Mouse (Mus musculus) cerebellum, postnatal 14 days (tissue): ENCODE measurements around the gene Postn.

Experiments
- DNase-seq, 2 experiments: peaks; one replicate each; pipeline ENCODE4 v3.0.0; 2021; ENCODE audit warnings: mixed read lengths in 2 of 2

Gene Postn

GRCm38 (mm10) chr3:54360897-54361296 is at the start of gene Postn:
Gene Postn, plus strand, starts transcription at chr3:54361109.
- DNase-seq, result no peak

DNA sequence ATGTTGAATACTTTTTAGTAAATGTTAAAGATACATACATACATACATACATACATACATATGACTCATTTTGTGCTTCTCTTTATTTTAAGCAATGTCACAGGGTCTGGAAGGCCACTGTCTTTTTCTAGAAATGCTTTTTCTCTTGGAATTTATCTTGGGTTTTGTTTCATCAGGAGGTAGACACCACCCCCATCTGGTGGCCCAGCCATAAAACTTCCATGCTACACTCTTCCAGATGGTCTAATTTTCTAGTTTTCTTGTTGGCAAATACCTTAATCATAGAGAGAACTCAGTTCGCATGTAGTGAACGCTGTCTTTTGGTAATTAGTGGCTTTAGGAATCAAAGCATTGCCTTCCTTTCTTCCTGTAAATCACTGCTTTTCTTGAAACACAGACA is 46.9 kb upstream of the Postn start:
- peak in 1 of 2 experiments; percentile 7 for DNase-seq

DNA sequence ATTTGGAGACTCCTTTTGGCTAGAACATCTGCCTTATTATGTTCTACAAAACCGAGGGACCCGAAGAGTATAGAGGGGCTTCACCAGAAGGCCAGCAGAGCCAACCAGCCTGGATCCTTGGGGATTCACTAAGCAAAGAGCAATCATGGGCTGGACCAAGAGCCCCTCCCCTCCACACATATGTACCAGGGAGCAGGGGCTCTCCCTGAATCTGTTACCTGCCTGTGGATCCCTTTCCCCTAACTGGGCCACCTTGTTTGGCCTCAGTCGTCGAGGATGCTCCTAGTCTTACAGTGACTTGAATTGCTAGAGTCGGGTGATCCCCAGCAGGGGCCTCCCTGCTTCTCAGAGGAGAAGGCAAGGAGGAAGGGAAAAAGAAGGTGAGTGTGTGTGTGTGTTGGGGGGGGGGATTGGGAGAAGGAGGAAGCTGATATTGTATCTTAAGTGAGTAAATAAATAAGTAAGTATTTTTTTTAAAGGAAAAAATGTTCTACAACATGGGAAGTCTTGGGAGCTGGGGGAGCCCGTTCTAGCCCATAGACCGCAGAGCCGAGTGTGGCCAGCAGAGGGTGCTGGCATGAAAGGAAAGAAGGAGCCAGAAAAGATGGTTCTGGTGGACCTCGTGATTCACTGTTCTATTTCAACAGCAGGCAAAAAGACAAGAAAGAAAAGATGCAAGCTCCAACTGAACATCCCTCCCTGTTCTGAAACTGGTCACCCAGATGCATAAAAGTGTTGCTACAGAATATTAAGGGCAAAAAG is 7.8 kb upstream of the Postn start:
- peak; percentile 76 to 85 for DNase-seq

GRCm38 (mm10) chr3:54357561-54357960 is 3.3 kb upstream of the Postn start:
- no peak for DNase-seq

GRCm38 (mm10) chr3:54358463-54359189 is 2.3 kb upstream of the Postn start:
- peak in 1 of 2 experiments; percentile 4 for DNase-seq

DNA sequence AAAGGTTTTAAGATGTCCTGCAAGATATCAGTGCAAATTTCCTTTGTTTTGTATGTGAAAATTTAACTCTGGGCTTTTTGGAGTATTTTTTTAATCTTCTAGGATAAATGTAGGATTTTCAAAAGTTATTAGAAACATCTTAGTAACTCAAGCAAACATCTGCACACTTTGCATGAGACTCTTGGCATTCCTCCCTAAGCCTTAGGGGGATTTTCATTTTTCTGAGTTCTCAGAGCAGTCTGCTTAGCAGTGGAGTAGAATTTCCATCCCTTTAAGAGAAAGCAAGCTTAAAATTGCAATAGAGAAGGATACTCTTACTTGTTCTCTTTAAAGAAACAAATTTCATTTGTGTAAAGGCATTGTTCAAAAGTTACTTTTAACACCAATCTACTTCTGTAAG is 747 bp downstream of the Postn start:
- no peak for DNase-seq

- no peak for DNase-seq
These were observed 10.1 kb downstream of the Postn start for GRCm38 (mm10) chr3:54371015-54371414.

- no peak for DNase-seq
These were observed 11.7 kb downstream of the Postn start for GRCm38 (mm10) chr3:54372625-54373024.

DNA sequence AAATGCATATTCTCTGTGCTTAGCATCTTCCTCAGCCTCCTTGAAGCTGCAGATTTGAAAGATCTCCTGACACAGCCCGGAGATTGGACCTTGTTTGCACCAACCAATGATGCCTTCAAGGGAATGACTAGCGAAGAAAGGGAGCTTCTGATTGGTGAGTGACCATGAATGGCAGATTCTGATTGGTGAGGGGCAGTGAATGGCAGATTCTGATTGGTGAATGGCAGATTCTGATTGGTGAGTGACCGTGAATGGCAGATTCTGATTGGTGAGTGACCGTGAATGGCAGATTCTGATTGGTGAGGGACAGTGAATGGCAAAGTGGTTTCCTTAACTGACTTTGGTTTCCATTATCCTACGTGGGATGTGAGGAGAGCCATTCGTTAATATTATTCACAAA is 15.1 kb downstream of the Postn start:
- DNase-seq, result no peak

DNA sequence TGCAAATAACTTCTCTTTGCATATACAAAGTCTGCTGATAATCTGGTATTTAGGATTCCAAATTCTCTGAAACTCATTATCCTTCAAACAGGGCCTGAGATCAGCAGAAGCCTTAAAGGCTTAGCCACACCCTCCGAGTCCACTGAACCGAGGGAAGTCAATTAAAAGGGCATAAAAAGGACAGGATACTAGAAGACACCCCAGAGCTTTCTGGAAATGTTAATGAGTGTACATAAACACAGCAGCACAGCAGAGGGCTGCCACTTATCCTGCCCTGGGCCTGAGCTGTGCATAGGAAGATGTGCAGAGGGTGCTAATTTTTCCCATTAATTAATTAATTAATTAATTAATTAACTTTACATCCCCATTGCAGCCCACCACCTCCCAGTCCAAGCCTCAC is 16.7 kb downstream of the Postn start:
- no peak for DNase-seq

- DNase-seq, result no peak
These were observed 17.2 kb downstream of the Postn start for GRCm38 (mm10) chr3:54378135-54378534.

DNA sequence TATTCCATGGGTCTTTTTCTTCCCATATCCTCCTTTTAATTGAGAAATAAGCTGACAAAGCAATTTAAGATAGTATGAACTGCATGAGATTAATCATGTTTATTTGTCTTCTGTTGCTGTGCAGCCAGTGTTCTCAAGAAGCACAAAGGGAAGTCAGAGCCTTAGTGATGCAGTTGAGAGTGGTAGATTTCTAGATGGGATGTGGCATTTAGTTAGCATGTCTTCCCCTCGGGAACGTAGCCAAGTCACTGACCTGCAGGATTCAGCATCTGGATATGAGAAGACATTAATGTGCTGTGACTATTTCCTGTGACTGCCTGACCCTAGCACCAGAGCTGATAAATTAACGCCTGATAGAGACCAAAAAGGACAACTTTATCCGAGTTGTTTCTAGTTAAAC is 19.1 kb downstream of the Postn start:
- DNase-seq, result no peak

- DNase-seq, result no peak
These were observed 38.4 kb downstream of the Postn start for GRCm38 (mm10) chr3:54399321-54399720.

DNA sequence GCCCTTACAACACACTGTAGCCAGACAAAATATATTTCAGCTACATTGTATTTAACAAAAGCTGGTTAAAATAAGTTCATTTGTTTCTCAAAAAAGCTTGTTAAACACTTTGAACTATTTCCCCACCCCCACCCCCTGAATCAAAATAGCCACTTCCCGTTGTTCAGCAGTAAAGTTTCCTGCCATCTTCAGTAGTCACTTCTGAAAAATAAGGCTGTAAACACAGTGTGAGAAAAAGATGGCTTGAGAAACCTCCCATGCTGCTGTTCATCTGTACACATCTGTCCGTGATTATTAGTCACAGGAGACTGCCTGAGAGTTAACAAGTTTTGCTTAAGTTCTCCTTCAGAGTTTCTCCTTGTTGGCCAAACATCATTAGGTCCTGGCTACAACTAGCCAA is 39.0 kb downstream of the Postn start:
- no peak for DNase-seq

DNA sequence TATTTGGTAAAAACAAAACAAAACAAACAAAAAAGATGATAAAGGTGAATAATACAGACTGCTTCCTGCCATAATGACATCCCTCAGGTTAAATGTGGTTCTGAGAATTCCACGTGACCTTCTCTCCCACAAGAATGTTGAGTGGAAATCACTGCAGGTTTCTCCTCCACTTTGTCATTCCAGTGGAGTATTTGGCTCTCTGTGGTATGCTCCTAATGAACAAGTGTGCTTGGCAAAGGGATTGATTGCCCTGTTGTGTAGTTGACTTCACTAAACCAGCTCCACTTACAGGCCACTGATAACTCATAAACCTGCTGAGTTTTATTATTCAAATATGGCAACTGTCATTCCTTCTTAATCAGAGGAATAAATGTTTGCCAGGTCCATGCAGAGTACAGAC is 39.7 kb downstream of the Postn start:
- no peak for DNase-seq

GRCm38 (mm10) chr3:54401706-54402105 is 40.8 kb downstream of the Postn start:
- no peak for DNase-seq

DNA sequence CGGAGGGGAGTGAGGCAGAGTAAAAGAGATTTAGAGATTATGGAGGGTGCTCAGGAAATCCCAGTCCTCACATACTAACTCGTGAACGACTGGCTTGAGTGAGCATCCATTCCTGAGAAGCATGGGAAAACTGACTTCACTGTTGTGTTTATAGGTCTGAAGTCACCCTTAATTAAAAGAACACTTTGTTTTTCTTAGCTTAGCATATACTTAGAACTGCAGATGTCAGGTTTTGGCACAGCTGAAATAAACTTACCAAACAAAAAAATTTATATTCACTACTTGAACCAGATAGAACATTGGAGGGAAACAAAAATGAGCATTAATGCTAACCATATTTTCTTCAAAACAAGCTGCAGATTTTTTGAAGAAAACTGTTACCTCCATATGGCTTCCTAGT is 42.9 kb downstream of the Postn start:
- DNase-seq, result no peak

DNA sequence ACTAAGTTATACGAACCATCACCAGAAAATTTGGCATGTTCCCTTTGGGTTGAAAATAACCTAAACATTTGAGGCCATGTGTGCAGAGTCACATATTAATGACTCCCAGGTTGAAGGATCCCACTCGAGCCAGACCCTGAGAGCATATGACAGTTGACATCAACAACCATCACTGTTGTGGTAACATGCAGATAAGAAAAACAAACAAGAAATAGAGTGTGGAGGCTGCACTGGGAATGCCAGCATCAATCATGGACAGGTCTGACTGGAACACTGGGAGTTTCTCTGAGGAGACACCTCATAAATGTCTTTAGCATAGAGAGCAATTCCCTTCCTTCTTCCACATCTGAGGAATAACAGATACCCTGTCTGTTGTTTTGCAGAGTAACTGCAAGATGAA is 45.7 kb downstream of the Postn start:
- DNase-seq, result no peak

GRCm38 (mm10) chr3:54411052-54411451 is 50.1 kb downstream of the Postn start:
- DNase-seq, result no peak

DNA sequence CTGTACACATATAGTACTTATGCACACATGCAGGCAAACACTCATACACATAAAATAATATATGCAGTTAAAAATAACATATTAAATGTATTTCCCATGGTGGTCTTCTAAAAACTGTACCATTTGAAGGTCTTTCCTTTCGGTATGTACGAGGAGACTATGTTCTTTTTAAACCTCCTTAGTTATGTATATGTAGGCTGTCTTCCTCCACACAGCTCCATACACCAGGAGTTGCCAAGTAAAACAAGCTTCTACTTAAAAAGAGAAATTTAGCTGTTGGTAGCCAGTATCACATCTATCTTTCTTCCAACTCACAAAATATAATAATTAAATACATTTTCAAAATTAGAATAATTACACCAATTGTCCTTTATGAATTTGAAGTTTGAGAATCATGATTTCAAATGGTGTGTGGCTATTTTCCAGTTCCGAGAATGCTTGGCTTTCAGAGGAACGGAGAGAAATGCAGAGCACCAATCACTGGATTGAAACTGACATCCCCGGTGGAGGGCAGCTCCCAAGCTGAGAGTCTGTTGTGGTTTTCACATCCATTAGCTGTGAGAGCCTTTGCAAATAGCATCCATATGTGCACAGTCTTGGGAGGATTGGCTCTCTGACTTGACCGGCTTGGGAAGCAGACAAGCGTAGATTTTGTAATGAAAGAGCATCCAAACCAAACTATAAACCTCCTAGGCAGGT is 52.1 kb downstream of the Postn start:
- DNase-seq, result no peak

- no peak for DNase-seq
These were observed 52.6 kb downstream of the Postn start for GRCm38 (mm10) chr3:54413584-54413897.

DNA sequence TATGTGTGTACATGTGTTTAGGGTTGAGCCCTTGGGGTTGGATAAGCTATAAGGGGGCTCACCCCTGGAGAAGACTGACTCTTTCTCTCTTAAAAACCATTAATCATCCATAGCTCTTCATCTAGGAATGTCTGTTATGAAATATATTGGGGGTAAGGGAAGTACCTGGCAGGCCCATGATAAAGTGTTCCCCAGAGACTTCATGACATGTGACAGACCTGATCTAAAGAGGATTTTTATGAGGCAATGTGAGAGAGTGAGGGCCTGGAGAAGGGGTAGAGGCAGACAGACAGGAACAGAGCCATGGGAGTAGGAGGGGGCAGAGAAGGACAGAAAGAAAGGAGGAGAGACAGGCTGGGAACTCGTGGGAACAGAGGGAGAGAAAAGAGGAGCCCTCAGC is 53.5 kb downstream of the Postn start:
- DNase-seq, result no peak

DNA sequence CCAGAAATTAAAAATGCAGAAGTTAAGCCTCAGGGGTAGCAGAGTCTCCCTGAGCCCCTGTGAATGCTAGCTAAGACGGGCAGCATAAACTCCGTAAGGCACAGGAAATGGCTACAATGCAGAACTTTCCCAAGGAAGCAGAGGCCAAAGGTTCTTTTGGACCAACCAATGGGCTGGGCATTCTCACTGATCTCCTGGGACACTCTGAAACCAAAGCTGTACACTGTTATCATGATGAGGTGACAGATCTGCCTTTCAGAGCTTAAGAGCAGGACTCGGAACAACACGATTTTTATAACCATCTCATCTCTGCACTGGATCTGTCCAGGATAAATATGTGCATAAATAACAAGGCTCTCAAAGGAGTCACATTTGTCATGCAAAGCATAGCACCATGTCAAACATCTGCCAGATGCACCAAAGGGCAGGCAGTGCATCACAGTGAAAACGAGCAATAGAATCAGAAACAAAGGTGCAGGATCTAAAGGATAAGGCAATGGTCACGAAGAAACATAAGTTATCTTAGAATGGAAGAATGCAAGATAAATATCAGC is 57.0 kb downstream of the Postn start:
- no peak for DNase-seq
